Mouse (Mus musculus) cerebellum, postnatal 36 days (tissue): ENCODE measurements at regions not wholly inside any gene's neighbourhood (a gene's known extent, or its start where the extent isn't known, plus 50 kb on each side); places are given as distances from the start of the nearest gene placed in this dataset.
A peak's percentile ranks its signal among the peaks of the same experiment; 100 is the strongest.
"Not testable (repeated sequence)": the region's sequence is repeated elsewhere in the genome, so short reads cannot be mapped to it uniquely, and the experiment has no call there.

ENCODE experiments used
- DNase-seq, 2 experiments: peaks; one replicate each; pipeline ENCODE4 v3.0.0; 2021 to 2022; ENCODE audit warnings: mixed read lengths in 2 of 2

DNA sequence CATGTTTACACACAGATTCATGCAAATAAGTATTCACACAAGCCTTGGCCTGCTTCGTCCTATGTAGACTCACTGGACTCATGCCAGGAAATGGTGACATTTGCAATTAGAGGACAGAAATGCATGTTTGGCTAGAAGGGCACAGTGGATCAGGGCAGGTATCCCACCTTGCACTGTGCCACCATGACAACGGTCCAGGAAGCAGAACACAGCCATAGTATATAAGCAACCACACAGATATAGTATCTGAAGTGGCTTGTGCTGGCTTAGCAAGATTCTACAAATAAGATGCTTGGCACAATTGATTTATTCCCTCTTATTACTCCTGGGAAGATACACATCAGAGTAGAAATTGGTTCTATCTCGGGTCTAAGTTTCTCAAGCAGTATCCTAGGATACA is 218.0 kb downstream of the Unc5cl start:
- no peak for DNase-seq

DNA sequence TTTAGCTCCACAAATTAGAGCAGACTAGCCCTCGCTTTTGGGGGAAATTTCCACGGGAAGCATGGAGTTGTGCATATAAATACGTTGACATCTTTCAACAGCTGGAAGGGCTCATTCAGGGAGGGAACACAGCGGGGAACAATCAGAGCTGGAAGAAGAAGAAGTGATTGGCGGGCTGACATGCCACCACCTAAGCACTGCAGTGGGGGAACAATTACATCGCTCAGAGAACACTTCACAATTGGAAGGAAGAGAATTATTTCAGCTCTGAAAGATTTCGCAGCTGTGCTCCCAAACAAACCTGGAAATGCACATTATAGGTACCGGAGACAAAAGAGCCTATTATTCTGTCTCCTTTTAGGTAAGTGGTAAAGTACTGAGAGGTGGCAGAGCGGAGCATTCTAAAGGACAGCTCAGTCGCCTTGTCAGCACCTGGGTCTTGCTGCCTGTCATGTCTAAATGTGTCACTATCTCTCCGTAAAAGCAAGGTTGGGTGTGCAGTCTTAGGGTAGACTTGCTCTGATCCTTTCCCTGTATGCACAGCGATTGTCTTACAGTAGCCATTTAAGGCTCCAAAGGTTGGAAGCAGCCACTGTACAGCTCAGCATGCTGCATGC is 223.6 kb downstream of the Unc5cl start:
- DNase-seq: no peak

DNA sequence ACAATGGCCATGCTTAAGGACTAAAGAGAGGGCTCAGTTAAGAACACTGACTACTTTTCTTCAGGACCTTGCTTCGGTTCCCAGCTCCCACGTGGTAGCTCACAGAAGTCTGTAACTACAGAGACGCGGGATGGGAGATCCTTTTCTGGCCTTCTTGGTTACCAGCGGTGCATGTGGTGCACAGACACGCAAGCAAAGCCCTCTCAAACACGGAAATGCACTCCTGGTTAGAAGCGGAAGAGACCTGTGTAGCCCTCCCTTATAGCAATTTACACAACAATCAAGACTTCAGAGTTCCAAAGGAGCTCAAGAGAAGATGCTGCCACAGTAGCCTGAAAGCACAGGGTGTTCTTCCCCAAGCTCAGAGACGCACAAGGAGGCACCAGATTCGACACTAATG is 225.6 kb downstream of the Unc5cl start:
- no peak for DNase-seq

DNA sequence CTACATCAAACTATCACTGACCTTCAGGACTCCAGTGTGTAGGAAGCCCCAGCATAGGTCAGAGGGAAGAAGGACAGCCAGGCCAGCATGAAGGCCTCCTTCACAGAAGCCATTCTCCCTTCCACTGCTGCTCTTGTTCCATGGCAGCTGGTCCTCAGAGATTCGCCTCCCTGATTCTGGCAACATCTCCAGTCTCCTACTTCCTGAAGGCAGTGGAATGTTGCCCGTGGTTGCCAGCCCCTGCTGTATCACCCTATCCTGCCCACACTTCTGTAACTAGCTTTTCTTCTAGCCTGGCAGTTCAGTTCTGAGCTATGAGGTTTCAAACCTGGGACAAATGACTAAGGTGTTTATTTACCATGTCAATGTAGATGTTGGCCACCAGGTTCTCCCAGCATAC is 234.2 kb downstream of the Unc5cl start:
- DNase-seq: no peak

DNA sequence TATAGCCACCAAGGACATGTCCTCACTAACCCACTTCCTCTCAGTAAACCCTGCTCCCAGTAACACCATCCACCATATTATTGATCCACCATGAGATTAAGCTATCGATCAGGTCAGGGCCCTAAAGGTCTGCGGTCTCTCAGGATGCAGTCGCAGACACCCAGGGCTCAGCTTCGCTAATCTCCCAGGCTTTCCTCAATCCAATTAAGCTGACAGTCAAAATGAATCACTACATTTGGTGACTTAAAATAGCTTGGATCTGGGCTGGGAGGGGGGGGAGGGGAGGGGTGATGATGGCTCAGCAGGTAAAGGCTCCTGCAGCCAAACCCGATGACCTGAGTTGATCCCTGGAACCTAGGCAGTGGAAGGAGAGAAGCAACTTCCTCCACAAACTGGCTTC is 233.7 kb upstream of the Lrfn2 start:
- DNase-seq: no peak

DNA sequence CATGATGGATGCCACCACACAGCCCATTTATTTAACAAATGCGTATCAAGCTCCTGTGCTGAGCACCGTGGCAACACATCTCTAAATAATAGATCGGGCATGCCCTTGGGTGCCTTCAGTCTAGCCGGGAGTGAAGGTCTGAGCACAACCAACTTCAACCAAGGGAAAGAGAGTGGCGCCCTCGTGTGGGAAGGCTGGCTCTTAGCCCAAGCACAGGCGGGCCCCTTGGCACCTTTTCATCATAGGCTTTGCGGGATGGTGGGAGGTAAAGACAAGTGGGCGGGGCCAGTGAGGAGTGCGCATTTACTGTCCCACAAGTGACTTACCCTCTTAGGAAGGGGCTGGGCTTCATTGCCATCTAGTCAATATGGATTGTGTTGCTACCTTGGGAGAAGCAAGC is 231.6 kb upstream of the Lrfn2 start:
- no peak for DNase-seq

DNA sequence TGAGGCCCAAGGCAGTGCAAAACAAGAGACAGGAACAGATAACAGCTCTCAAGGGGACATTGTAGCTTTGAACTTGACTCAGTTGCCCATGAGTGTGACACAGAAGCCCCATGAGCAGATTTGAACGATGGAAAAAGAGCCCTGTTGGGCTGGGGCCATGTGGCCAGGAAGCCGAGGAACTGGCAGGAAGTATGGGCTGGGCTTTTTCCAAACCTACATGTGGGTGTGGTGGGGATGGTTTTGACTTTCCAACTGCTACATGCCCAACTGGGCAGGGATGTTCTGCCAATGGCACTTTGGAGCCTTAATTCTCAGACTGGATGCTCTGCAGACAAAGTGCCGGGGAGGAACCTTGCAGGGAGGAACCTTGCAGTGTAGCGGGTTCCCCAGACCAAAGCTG is 211.7 kb upstream of the Lrfn2 start:
- DNase-seq: no peak

DNA sequence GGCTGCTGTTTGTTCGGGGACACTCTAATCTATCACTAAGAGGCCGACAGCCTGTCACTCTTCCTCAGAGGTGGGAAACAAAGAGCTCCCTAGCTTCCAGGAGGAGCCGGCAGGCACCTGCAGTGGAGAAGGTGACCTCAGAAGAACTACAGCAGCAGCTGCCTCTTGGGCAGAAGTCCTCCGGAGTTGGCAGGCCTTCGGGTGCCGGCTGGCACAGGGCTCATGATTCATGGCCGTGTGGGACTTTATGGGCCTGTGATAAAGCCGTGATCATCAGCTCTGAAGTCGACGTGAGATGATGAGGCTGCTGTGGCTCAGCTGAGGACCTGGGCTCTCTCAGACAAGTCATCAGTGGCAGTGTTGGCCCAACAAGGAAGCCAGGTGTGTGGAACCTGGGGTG is 208.9 kb upstream of the Lrfn2 start:
- DNase-seq: peak; percentile 3 to 5

DNA sequence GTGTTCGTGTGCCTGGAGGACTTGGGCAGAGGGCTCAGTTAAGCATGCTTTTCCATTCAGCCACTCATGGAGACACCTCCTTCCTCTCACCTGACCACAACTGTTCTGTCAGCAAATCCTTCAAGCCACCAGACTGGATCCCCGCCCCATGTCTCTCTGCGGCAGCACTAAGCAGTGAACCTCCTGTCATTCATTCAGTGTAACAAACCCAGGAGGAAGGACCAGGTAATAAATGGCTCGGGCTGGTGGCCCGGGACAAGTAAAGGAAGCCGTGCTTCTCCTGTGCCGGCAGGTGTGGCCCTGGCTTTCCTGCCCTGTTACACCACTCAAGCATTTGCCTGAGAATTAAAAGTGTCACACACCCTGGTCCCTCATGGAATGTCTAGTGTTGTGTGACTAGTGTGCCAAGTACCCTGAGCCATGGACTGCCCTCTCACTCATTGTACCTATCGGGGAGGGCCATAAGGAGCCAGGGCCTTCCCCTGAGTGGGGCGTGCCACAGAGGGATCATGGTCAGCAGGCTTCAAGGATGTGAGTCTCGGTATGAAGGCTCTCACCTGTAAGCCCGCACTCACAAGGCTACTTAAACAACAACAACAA is 207.6 kb upstream of the Lrfn2 start:
- DNase-seq: no peak

DNA sequence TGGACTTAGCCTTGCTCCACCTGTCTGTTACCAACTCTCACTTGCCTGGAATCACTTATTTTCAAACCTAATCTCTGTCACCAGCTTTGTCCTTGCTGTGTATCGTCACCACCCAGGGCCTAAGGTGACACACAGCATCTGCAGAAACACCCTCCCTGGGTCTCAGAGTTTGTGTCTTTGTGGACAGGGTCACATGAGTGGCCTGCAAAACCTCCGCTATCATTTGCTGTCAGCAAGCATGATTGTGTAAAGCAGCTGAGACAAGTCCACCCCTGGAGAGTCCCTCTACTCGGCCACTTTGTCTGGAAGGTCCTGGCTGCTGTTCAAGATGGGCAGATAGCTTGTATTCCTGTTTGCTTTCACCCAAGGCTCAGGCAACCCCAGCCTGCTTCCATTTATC is 205.7 kb upstream of the Lrfn2 start:
- no peak for DNase-seq

DNA sequence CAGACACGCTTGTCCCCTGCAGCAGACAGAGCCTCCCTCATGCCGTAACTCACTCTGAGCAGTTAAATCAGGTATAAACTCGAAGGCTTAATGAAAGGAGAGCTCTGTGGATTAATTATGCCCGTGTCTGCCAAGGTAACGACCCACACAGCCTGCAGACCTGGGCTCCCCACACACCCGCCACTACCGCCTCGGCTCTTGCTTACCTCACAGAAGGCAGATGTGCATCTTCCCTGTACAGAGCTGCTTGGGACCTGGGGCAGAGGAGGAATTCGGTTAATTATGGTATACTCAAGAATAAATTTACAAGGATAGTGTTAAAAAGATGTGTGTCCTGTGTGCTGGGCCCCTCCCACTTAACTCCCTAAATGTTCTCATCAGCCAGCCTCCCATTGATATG is 198.4 kb upstream of the Lrfn2 start:
- no peak for DNase-seq

DNA sequence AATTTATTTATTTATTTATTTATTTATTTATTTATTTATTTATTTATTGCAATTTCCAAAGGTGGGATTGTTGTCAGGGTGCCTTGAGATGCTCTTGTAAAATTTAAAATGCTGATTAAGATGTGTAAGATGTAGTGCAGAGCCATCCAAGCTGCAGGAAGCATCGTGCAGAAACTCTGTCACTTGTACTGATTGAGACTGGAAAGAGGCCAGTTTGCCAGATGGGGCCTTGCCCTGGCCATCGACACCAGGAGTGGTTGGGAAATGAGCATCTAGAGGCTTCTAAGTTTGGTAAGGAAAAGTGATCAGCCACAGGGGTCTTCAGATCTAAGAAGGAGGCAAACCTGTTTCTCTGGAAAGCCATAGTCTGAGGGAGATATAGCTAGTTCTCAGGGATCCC is 195.0 kb upstream of the Lrfn2 start:
- DNase-seq: not testable (repeated sequence)

DNA sequence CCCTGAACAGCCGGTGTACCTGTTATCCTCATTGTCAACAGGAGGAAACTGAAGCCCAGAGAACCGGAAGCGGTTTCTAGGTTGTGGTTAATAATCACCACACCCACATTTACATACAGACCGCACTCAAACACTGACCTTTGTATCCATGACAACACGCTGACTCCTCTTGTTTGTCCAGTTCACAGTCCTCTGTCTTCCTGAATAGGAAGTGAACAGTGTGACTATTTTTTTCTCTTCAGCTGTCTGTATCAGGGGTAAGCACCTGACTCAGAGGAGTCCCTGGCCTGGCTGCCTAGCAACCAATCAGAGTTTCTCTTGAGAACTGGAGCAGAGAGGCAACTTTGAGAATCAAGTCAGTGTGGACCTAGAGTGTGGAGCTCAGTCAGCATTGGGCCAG is 193.5 kb upstream of the Lrfn2 start:
- no peak for DNase-seq

DNA sequence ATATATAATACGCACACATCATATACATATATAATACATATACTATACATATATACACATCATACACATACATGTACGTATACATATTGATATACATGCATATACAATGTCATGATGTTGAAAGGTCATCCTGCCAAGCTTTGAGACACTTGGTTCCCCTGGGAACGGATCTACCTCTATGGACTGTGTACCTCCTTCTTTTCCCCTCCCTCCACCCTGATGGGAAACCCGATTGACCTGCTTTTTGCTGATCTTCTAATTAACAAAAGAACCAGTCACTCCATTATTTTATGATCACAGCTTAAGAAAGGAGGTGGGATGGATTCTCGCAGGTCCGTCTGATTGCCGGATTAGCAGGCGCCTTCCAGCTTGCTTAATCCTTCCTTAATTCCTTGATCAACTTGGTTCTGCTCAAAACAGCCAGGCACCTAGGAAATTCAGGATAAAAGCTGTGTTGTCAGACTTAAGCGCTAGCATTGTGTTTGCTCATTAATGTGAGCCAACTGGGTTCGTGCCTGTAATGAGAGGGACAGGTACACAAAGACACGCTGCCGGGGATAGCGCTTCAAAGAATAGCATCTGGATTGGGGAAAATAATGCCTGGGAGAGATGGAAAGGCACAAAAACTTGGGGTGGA is 189.3 kb upstream of the Lrfn2 start:
- DNase-seq: no peak

DNA sequence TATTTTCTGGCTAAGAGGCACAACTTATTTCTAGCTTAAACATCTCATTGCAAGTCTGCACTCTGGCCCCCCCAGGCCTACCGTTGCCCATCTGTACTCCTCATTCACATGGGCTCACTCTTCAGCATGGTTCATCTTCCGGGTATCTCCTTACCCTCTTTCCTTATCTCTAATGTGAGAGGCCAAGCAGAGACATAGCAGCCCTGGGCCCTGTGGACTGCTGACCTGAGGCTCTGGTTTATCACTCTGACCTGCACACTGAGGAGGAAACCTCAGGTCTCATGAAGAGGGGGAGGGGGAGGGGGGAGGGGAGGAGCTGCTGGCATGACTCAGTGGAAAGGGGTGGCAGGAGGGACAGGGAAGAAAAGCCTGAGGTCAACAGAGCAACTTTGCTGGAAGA is 162.1 kb upstream of the Lrfn2 start:
- DNase-seq: no peak

DNA sequence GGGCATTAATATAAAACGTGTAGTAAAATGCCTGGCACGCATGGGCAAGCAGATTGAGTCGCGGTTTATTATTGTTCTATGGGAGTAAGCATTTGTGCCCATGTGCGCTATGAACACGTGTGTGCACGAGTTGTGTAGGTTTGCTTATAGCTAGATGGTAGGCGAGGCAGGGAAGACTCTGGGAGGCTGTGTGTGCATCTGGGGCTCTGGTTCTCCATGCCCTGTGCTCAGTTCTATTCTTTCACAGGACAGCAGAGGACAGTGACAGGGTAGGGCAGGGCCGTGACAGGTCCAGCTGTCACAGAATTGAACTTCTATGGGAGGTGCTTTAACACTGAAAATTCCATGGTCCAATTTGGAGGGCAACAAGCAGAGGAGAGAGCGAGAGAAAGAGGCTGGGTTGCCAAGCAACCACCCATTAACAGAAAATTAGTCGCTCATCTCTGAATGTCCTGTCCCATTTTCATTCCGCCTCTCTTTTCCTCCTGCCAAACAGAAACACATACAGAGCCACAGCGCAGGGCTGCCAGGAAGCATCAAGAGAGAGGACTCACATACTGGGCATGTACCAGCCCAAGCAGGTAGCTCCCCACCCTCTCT is 160.4 kb upstream of the Lrfn2 start:
- no peak for DNase-seq

DNA sequence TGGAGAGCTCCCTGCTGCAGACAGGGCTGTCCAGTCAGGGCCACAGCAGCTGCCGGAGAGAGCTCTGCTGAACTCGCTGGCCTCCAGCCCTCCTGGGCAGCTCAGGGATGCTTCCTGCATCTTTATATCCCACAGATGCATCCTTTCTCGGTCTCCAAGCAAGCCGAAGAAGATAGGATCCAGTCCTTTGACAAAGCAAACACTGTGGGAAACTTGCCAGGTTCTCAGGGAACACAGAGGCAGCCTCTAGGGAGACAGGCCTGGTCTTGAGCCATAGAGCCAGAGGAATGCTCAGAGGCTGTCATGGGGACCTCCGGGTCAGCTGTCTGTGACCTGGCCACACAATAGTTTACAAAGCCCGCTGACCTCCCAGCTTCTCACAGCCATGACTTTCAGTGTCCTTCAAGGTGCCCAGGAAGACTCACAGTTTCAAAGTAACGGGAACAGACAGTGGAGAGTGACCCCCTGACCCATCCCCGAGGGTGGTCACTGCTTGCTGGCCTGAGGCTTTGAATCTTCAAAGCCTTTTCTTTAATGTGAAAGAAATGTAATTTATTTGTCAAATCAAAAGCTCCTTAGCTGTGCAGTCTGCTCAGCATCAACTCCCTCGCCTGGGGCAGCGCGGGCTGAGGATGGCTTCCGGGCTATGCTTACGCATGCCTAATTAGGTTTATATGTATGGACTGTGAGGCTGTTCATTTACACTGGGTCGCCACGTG is 157.8 kb upstream of the Lrfn2 start:
- no peak for DNase-seq

DNA sequence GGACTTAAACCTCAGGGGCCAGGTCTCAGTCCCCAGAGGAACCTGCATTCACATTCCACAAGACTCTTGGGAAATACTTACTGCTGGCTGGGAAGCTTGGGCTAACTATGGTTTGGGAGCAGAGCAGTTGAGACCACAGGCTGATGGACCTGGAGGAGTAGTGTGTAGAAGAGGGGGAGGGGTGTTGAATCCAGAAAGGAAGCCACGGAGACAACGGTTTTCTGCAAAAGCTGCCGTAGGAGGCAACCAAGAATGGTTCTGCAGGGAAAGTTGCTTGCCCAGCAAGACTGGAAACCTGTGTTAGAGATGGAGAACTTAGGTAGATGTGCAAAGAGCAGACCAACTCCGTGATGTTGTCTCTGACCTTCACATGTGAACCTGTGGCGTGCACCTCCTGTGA is 156.7 kb upstream of the Lrfn2 start:
- no peak for DNase-seq

DNA sequence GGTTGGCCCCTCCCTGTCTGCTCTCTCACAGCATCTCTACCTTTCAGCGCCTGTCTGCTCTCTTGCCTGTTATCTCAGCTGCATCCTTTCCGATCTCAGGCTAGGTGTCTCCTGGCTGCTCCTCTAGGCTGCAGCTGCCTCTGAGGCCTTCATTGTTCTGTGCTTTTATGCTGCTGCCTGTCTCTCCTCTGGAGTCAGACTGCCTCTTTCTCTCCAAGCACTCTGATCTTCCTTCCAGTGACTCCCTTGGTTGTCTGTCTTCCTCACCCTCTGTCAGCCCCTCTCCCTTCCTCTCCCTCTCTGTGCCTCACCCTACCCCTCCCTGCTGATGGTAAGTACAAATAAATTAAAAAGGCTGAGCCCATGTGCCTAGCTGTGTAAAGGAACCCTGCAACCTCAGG is 155.7 kb upstream of the Lrfn2 start:
- no peak for DNase-seq

DNA sequence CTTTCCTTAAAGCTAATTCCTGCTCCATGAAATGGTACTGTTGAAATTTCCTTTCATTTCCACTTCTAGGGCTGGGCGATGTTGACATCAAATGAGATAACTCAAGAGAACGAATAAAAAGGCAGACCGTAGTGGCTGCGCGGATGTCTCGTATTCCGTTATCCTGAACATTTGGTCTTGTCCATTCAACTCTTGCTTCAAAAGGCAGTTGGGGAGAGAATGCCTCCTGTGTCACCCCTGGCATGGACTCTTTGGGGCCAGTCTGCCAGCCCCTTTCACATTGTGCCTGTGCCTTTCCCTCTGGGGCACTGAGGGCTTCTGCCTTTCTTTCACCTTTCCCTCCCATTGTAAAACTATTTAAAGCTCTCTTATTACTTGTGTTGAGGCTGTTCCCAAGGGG is 152.0 kb upstream of the Lrfn2 start:
- DNase-seq: no peak

DNA sequence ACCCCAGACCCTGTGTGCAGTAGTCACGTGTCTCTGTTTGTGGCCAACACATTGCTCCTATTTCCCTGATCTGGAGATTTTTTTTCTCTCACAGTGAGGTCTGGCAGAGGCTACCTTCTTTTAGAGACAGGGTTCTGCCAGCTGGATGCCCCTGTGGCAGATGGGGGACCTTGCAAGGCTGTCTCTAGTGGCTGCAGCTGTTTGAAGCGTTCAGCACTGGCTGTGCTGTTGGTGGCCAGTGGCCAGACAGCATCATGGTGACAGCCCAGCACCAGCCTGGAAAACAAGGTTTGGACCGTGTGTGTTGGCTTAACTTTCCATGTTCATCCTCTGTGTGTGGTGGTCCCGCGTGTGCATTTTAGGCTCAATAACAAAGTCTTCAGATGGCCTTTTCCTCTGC is 147.8 kb upstream of the Lrfn2 start:
- DNase-seq: no peak

DNA sequence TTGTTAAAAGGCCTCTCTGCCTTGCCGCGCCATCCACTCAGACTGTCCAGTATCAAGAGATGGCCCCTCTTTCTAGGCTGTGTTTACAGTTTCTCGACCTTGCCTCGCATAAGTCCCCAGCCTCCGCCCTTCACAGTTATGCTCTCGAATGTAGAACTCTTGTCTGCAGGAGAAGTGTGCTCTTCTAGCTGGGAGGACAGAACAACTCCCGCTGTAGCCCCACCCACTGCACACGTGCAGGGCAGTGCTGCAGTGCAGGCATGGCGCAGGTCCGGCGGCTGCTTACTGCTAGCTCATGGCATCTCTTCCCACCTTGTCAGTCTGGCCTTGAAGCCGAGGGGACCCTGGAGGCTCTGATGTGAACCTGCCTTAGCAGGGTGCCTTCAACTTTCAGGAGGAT is 145.7 kb upstream of the Lrfn2 start:
- no peak for DNase-seq

DNA sequence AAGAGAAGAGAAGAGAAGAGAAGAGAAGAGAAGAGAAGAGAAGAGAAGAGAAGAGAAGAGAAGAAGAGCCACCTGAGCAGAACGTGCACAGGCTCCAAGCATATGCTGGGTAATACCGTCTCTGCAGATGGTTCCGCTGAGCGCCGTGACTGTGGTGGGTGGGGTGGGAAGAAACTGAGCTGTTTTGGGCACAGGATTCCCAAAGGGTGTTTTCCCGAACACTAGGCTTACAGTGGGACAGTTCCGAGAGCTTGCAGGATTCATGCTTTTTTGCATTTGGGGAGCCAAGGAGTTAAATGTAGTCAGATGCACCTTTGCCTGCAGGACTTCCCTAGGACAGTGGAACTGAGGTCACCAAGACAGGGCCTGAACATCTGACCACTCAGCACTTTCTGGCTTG is 142.3 kb upstream of the Lrfn2 start:
- DNase-seq: no peak

DNA sequence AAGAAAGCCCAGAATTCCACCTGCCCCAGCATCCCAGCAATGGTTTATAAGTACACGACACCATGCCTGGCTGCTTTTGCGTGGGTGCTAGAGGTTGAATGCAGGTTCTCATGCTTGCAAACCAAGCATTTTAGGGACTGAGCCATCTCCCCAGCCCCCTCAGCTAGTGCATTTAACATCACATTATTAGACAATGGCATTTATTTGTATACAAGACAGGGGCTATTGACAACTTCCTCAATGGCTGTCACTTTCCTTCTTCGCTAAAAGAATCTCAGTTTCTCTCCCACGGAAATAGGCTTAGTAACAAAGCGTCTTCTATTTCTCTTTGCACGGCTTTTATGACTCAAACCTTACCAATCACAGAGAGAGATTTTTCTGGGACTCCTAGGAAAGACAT is 141.7 kb upstream of the Lrfn2 start:
- DNase-seq: no peak
